Mouse (Mus musculus): ENCODE measurements around the gene Il3.

The Il3 gene

GRCm38 (mm10) chr11:54271437-54271949 is 4.4 kb upstream of the Il3 start:
- no peak for DNase-seq

- no peak for DNase-seq
Observed at GRCm38 (mm10) chr11:54269191-54269896, 2.3 kb upstream of the Il3 start.

GRCm38 (mm10) chr11:54264542-54264941 is 2.5 kb downstream of the Il3 start:
- DNase-seq = peak; percentile 29

- DNase-seq = no peak
Observed at GRCm38 (mm10) chr11:54263405-54264031, 3.6 kb downstream of the Il3 start.

GRCm38 (mm10) chr11:54256624-54257376 is 10.3 kb downstream of the Il3 start:
- DNase-seq = peak; percentile 74

GRCm38 (mm10) chr11:54254114-54254513 is 13.0 kb downstream of the Il3 start:
- DNase-seq = no peak

- no peak for DNase-seq
Observed at GRCm38 (mm10) chr11:54250575-54250974, 16.5 kb downstream of the Il3 start.

DNA sequence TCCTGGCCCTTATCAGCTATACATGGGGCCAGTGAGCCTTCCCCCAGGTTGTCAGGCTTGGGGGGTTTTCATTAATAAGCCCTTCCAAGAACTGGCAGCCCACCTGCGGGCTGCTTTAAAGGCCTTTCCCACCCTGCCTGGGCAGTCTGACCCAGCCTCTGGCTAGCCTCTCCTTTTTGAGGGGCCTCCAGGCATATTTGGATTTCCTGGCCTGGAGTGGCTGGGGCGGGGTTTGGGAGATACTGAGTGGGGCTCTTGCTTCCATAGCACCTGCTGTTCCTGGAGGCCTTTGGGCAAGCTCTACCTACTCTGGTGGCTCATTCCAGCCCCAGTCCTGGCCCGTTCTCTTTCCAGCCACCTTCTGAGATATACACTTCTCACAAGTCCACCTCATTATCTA is 17.3 kb downstream of the Il3 start:
- DNase-seq = no peak

- DNase-seq = no peak
Observed at GRCm38 (mm10) chr11:54248940-54249717, 17.9 kb downstream of the Il3 start, which contains the start of gene Csf2. TSS of gene Csf2 (minus strand) at chr11:54249667.

GRCm38 (mm10) chr11:54247251-54247950 is 19.7 kb downstream of the Il3 start:
- no peak for DNase-seq

DNA sequence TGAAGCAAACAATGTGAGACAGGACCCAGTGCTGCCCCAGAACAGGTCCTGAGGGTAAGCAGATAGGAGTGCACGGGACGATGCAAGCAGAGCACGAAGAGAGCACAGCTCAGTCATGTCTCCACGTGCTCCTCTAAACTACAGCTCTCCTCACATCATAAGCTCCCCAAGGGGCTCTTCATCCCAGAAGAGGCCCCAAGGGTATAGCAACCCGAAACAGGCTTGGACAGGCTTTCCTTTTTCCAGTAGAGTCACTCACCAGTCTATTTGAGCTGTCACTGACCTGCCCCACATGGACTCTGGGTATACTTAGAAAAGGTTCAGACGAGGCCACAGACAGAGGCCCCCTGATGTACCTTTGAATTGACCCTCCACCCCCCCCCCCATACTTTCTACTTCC is 22.6 kb downstream of the Il3 start:
- DNase-seq = no peak

DNA sequence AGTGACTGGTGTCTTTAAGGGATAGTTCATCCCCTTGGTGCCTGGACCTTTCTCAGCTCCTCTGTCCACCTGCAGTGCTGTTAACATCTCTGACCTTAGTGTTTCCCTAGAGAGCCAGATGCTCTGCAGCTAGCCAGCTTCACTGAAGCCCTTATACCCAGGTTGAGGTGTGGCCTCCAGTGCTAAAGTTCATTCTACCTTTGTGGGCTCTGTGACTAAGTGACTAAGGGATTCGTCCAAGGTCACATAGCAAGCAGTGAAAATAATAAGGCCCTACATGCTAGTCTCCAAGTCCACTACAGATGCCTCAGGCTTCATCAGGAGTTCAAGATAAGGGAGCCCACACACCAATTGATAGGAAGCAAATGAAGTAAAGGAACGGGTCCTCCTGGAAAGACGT is 24.6 kb downstream of the Il3 start:
- DNase-seq = no peak

GRCm38 (mm10) chr11:54236939-54237338 is 30.1 kb downstream of the Il3 start:
- DNase-seq = no peak

DNA sequence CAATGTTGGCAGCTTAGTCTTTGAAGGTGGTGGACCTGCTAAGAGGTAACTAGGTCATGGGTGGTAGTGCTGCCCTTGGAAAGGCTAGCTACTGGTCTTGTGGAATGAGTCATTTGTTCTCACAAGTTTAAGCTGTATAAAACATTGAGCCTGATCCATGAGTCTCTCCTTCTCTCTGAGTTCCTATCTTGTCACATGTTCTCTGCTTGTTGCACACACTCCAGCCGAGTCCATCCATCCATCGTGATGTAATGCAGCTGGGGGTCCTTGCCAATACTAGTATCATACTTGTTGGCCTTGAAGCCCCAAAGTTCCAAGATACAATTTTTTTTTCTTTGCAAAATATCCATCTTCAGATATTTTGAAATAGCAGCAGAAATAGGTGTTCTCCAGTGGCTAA is 39.6 kb downstream of the Il3 start:
- no peak for DNase-seq

GRCm38 (mm10) chr11:54224475-54224986 is 42.5 kb downstream of the Il3 start:
- DNase-seq = no peak

- no peak for DNase-seq
Observed at GRCm38 (mm10) chr11:54223637-54224474, 43.2 kb downstream of the Il3 start.

- no peak for DNase-seq
Observed at GRCm38 (mm10) chr11:54219903-54220740, 47.0 kb downstream of the Il3 start.

DNA sequence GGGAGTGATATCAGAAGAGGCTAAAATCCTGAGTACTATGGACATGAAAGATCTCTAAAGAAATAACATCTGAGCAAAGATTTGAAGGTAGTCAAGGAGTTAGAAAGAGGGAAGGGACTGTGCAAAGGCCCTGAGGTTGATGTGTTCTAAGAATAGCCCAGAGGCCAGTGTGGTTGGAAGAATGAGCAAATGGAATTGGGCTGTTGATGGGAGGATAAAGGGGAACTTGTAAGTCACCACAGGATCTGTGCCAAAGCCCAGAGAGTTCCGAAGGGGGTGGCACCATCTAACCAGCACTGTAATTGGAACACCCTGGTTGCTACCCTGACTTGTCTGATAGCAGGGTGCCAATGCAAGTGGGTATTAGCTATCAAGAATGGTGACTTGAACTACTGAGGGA is 47.9 kb downstream of the Il3 start:
- DNase-seq = no peak

- DNase-seq = no peak
Observed at GRCm38 (mm10) chr11:54217384-54217783, 49.7 kb downstream of the Il3 start.

DNA sequence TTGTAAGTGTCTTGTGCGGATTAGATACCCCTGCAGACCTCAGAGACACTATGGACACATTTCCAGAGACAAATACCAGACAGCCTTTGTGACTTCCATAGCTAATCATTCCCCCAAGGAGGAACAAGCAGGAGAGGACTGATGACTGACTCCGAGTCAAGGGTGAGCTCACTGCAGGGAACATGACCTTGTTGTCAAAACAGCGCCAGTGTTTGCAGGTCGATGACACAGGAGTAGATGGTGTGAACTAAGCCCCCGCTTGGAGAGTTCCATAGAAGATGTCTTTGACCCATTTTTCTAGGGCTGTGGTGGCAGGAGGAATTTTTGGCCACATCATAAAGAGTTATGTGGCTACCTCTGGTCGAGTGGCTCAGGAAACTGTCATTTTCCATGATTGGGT is 51.0 kb downstream of the Il3 start:
- DNase-seq = no peak

All from kidney, adult 18-20 months (tissue).